Comparison of ENCODE assay signal across 14 mouse cellular contexts in genomic region chr17:66219669-66220435, GRCm38 (mm10).
DNase-seq lines count a peak whose midpoint lies in the region; ATAC-seq and TF ChIP-seq lines count a peak whose summit lies in the region.
"Had no signal": no experiment of that assay in that cellular context is flagged by ENCODE, and none has a peak within 500 bp of the region (broad histone marks: within the 10 kb centered on the region; RNA-seq: fewer than 3 reads in every experiment).

No protein-coding gene starts in this region.

- TF ChIP-seq CTCF in lung, adult 2 months (IDR thresholded peaks at IDR 0.05; ENCODE audit: insufficient read depth, low read length), result no peak

- H3K9ac ChIP-seq in forebrain, embryonic 14.5 days (ENCODE audit: low read length), result no peak overlapping the region
- H3K9ac ChIP-seq in forebrain, embryonic 12.5 days, result no peak overlapping the region
- H3K9ac ChIP-seq: limb, embryonic 13.5 days; midbrain, embryonic 13.5 days; stomach, embryonic 15.5 days had no signal

- no peaks in the 10 kb centered on the region for H3K27me3 ChIP-seq in forebrain, embryonic 14.5 days (replicated peaks; ENCODE audit: control insufficient read depth, insufficient read depth, low read length)
- no peaks in the 10 kb centered on the region for H3K27me3 ChIP-seq in forebrain, embryonic 12.5 days
- H3K27me3 ChIP-seq: limb, embryonic 13.5 days; midbrain, embryonic 13.5 days; stomach, embryonic 15.5 days had no signal

- no peak overlapping the region for H3K27ac ChIP-seq in forebrain, embryonic 14.5 days (ENCODE audit: low read depth, low read length)
- H3K27ac ChIP-seq in forebrain, embryonic 12.5 days, result no peak overlapping the region
- H3K27ac ChIP-seq: heart, adult 2 months; limb, embryonic 13.5 days; midbrain, embryonic 13.5 days; stomach, embryonic 15.5 days had no signal

- peak; percentile 39 for DNase-seq in forebrain, embryonic 14.5 days (ENCODE audit: low spot score)
- DNase-seq in lung, adult 2 months, result peak; percentile 13
- DNase-seq in lung, postnatal 10 days, result no peak
- DNase-seq in cerebellum, adult 18-20 months, result no peak
- no peak for DNase-seq in right cerebral cortex, postnatal 36 days (ENCODE audit: low spot score in 2 of 2)
- DNase-seq: cerebellum, adult 2 months; heart, adult 2 months had no signal

- no peaks in the 10 kb centered on the region for H3K9me3 ChIP-seq in forebrain, embryonic 14.5 days (replicated peaks; ENCODE audit: control insufficient read depth, low read length)
- H3K9me3 ChIP-seq in forebrain, embryonic 12.5 days, result no peaks in the 10 kb centered on the region
- H3K9me3 ChIP-seq: limb, embryonic 13.5 days; midbrain, embryonic 13.5 days; stomach, embryonic 15.5 days had no signal

- no peak for TF ChIP-seq POLR2A in lung, adult 2 months (IDR thresholded peaks at IDR 0.05; ENCODE audit: borderline replicate concordance, extremely low read depth, low read depth, low read length)

- H3K36me3 ChIP-seq in forebrain, embryonic 14.5 days (ENCODE audit: control insufficient read depth, insufficient read depth, low read length), result no peaks in the 10 kb centered on the region
- no peaks in the 10 kb centered on the region for H3K36me3 ChIP-seq in forebrain, embryonic 12.5 days (replicated peaks)
- H3K36me3 ChIP-seq: limb, embryonic 13.5 days; midbrain, embryonic 13.5 days; stomach, embryonic 15.5 days had no signal

- H3K4me1 ChIP-seq in forebrain, embryonic 14.5 days (ENCODE audit: control insufficient read depth, insufficient read depth, low read length), result no peaks in the 10 kb centered on the region
- no peaks in the 10 kb centered on the region for H3K4me1 ChIP-seq in forebrain, embryonic 12.5 days
- H3K4me1 ChIP-seq in lung, adult 2 months (ENCODE audit: control insufficient read depth, insufficient read depth, low read length), result no peaks in the 10 kb centered on the region
- H3K4me1 ChIP-seq: limb, embryonic 13.5 days; stomach, embryonic 15.5 days had no signal

- H3K4me2 ChIP-seq in forebrain, embryonic 14.5 days (ENCODE audit: low read length), result no peak overlapping the region
- no peak overlapping the region for H3K4me2 ChIP-seq in forebrain, embryonic 12.5 days
- H3K4me2 ChIP-seq: limb, embryonic 13.5 days; midbrain, embryonic 13.5 days; stomach, embryonic 15.5 days had no signal

- H3K4me3 ChIP-seq in forebrain, embryonic 14.5 days (ENCODE audit: low read depth, low read length), result no peak overlapping the region
- no peak overlapping the region for H3K4me3 ChIP-seq in forebrain, embryonic 12.5 days (replicated peaks)
- no peak overlapping the region for H3K4me3 ChIP-seq in lung, adult 2 months (replicated peaks; ENCODE audit: extremely low read depth, low read depth, low read length)
- H3K4me3 ChIP-seq: erythroblast, embryonic 14.5 days; heart, adult 2 months; limb, embryonic 13.5 days; midbrain, embryonic 13.5 days; stomach, embryonic 15.5 days had no signal

- no peak for ATAC-seq in forebrain, embryonic 14.5 days
- no peak for ATAC-seq in forebrain, embryonic 12.5 days (ENCODE audit: low FRiP score)
- ATAC-seq in common myeloid progenitor, adult 5-6 weeks (replicated peaks; ENCODE audit: low read depth, poor library complexity, severe bottlenecking), result peak; percentile 53; the same call in 1 of the 2 replicates
- 0 out of 2 replicates have a peak, but pooled peaks have one; percentile 42 for ATAC-seq in megakaryocyte progenitor cell, adult 5-6 weeks (replicated peaks; ENCODE audit: poor library complexity)
- ATAC-seq: midbrain, embryonic 13.5 days had no signal

- 56% methylated on average over 16 of the region's 16 CpGs for WGBS in forebrain, embryonic 14.5 days
- WGBS in forebrain, embryonic 12.5 days, result 53% methylated on average over 16 of the region's 16 CpGs
- 49% methylated on average over 16 of the region's 16 CpGs for WGBS in lung, adult 2 months

Comparison
In these comparisons a context has a peak if more than half of its experiments do, and no peak if none do; other contexts are left out.
1. DNase-seq: peak in forebrain, embryonic 14.5 days (single experiment) and lung, adult 2 months (single experiment); none in lung, postnatal 10 days (single experiment), cerebellum, adult 18-20 months (0 of 2) and right cerebral cortex, postnatal 36 days (0 of 2).
2. ATAC-seq: peak in common myeloid progenitor, adult 5-6 weeks (single experiment) and megakaryocyte progenitor cell, adult 5-6 weeks (single experiment); none in forebrain, embryonic 14.5 days (single experiment) and forebrain, embryonic 12.5 days (single experiment).